Mouse (Mus musculus): ENCODE measurements around the gene Ucma.

- no peak for TF ChIP-seq CTCF (IDR thresholded peaks at IDR 0.05; ENCODE audit: borderline replicate concordance, control insufficient read depth, extremely low read depth, insufficient read depth, low read length, poor library complexity)
- no peak for TF ChIP-seq POLR2A (IDR thresholded peaks at IDR 0.05; ENCODE audit: control insufficient read depth, extremely low read depth, insufficient read depth, low read length, poor library complexity)
Measured at GRCm38 (mm10) chr2:4940861-4941260, 35.1 kb upstream of the Ucma start.

Measured in thymus, adult 2 months (tissue).